Mouse (Mus musculus) cerebellum, adult 2 months (tissue): ENCODE measurements around the gene Sox5.

ENCODE experiments used
- CTCF ChIP-seq: fragments of 200-500 bp; IDR thresholded peaks from 2 replicates; pipeline ENCODE4 v1.5.1; 2011; ENCODE audit warnings: low read depth, mild to moderate bottlenecking, control low read depth, low read length, moderate library complexity, borderline replicate concordance; ENCODE audit not compliant: insufficient read depth
- POLR2A ChIP-seq: fragments of 200-500 bp; IDR thresholded peaks from 2 replicates; pipeline ENCODE4 v1.6.1; 2011; ENCODE audit warnings: low read length, control low read depth, borderline replicate concordance; ENCODE audit not compliant: insufficient read depth

DNA sequence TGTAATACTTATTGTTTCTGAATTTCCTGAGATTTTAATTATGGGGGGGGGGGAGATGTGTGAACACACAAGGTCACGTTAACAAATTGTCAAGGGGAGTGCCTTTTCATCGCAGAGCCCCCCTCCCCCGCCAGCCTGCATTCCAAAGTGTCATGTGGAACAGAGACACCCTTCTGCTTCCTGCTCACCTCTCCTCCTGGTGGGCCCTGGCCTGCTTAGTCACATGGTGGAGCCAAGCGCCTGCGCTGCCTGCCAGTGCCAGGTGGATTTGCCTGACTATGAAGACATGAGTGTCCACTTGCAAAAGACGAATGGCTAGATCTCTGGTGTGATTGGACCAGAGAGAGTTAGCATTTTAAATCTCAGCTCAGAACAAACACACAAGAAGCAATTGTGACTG is 462.1 kb downstream of the Sox5 start:
- no peak for TF ChIP-seq POLR2A
- no peak for TF ChIP-seq CTCF
